ENCODE assay signal across 18 mouse cellular contexts in the genomic region with DNA sequence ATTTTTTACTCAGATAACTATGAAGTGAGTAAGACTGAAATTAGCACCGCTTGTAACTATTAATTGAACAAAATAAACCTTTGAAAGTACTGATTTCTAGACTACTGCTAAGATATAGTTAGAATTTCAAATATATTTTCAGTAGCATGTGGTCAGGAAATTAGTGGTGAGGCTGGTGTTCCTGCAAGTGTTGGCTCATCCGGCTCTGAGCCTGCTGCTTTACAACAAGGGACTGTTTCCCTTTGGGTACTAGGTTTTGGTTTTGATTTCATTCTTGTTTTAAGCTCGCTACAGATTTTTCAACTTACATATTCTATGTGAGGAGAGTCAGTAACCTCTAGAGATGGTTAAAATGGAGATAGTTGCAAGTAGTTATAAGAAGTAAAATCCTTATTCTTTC.
DNase-seq lines count a peak whose midpoint lies in the region; ATAC-seq and TF ChIP-seq lines count a peak whose summit lies in the region.
"Had no signal": no experiment of that assay in that cellular context is flagged by ENCODE, and none has a peak within 500 bp of the region (broad histone marks: within the 10 kb centered on the region; RNA-seq: fewer than 3 reads in every experiment).

No protein-coding gene starts in this region.

- no peaks in the 10 kb centered on the region for H3K9me3 ChIP-seq in forebrain, embryonic 10.5 days
- no peaks in the 10 kb centered on the region for H3K9me3 ChIP-seq in forebrain, embryonic 15.5 days
- no peaks in the 10 kb centered on the region for H3K9me3 ChIP-seq in megakaryocyte, embryonic 14.5 days
- H3K9me3 ChIP-seq in kidney, embryonic 15.5 days (replicated peaks) = no peaks in the 10 kb centered on the region
- H3K9me3 ChIP-seq: G1E; limb, embryonic 10.5 days; neural tube, embryonic 15.5 days had no signal

- H3K27ac ChIP-seq in forebrain, embryonic 10.5 days = peak overlapping the region; percentile 67
- H3K27ac ChIP-seq in forebrain, embryonic 15.5 days (replicated peaks) = no peak overlapping the region
- H3K27ac ChIP-seq in kidney, embryonic 15.5 days = no peak overlapping the region
- H3K27ac ChIP-seq: limb, embryonic 10.5 days; neural tube, embryonic 15.5 days had no signal

- H3K4me3 ChIP-seq in forebrain, embryonic 10.5 days = no peak overlapping the region
- no peak overlapping the region for H3K4me3 ChIP-seq in forebrain, embryonic 15.5 days
- peak overlapping the region; percentile 16 for H3K4me3 ChIP-seq in megakaryocyte, embryonic 14.5 days (replicated peaks)
- no peak overlapping the region for H3K4me3 ChIP-seq in kidney, embryonic 15.5 days (replicated peaks)
- H3K4me3 ChIP-seq: limb, embryonic 10.5 days; neural tube, embryonic 15.5 days had no signal

- WGBS in forebrain, embryonic 10.5 days = 65% methylated on average over 3 of the region's 3 CpGs
- WGBS in forebrain, embryonic 15.5 days = 48% methylated on average over 3 of the region's 3 CpGs
- WGBS in kidney, embryonic 15.5 days = 87% methylated on average over 3 of the region's 3 CpGs

- H3K4me1 ChIP-seq in forebrain, embryonic 10.5 days = peaks cover 73% of the 10 kb centered on the region
- peaks cover 6% of the 10 kb centered on the region for H3K4me1 ChIP-seq in forebrain, embryonic 15.5 days
- peaks cover 7% of the 10 kb centered on the region; the same call in 1 of the 2 replicates for H3K4me1 ChIP-seq in megakaryocyte, embryonic 14.5 days
- H3K4me1 ChIP-seq in kidney, embryonic 15.5 days = no peaks in the 10 kb centered on the region
- H3K4me1 ChIP-seq: neural tube, embryonic 15.5 days had no signal

- no peak for TF ChIP-seq CTCF in brain, embryonic 14.5 days (IDR thresholded peaks at IDR 0.05; ENCODE audit: borderline replicate concordance, extremely low read depth, insufficient read depth, insufficient read length)

- no peak for ATAC-seq in forebrain, embryonic 15.5 days (replicated peaks)
- no peak for ATAC-seq in kidney, embryonic 15.5 days (replicated peaks; ENCODE audit: low FRiP score)

- no peak overlapping the region for H3K9ac ChIP-seq in forebrain, embryonic 15.5 days (replicated peaks)
- no peak overlapping the region for H3K9ac ChIP-seq in kidney, embryonic 15.5 days
- H3K9ac ChIP-seq: neural tube, embryonic 15.5 days had no signal

- DNase-seq in forebrain, embryonic 10.5 days (ENCODE audit: extremely low spot score, low spot score) = no peak
- peak; percentile 78 for DNase-seq in A20 (ENCODE audit: low read depth, low spot score)
- peak; percentile 65 for DNase-seq in brain, embryonic 14.5 days (ENCODE audit: low read depth)
- DNase-seq in gastrocnemius, postnatal 25 days = no peak
- no peak for DNase-seq in gastrocnemius, postnatal 36 days
- DNase-seq: adrenal gland, adult 2 months; cerebellum, postnatal 36 days; heart, adult 11 months; heart, postnatal 4 days; lung, adult 2 months; right cerebral cortex, postnatal 4 days had no signal

- intact Hi-C loops in gastrocnemius, postnatal 36 days (cut with DNase I) = no loop called here

- no peaks in the 10 kb centered on the region for H3K36me3 ChIP-seq in forebrain, embryonic 10.5 days (replicated peaks)
- no peaks in the 10 kb centered on the region for H3K36me3 ChIP-seq in forebrain, embryonic 15.5 days
- H3K36me3 ChIP-seq in megakaryocyte, embryonic 14.5 days (replicated peaks; ENCODE audit: low read length) = peaks cover 7% of the 10 kb centered on the region
- no peaks in the 10 kb centered on the region for H3K36me3 ChIP-seq in kidney, embryonic 15.5 days
- H3K36me3 ChIP-seq: limb, embryonic 10.5 days; neural tube, embryonic 15.5 days had no signal

- H3K4me2 ChIP-seq in forebrain, embryonic 15.5 days (replicated peaks) = no peak overlapping the region
- no peak overlapping the region for H3K4me2 ChIP-seq in kidney, embryonic 15.5 days
- H3K4me2 ChIP-seq: liver, embryonic 11.5 days; neural tube, embryonic 15.5 days had no signal

- peaks cover 35% of the 10 kb centered on the region for H3K27me3 ChIP-seq in forebrain, embryonic 10.5 days (ENCODE audit: poor library complexity, severe bottlenecking)
- H3K27me3 ChIP-seq in forebrain, embryonic 15.5 days = no peaks in the 10 kb centered on the region
- H3K27me3 ChIP-seq in megakaryocyte, embryonic 14.5 days (replicated peaks) = no peaks in the 10 kb centered on the region
- H3K27me3 ChIP-seq in kidney, embryonic 15.5 days = no peaks in the 10 kb centered on the region
- H3K27me3 ChIP-seq: neural tube, embryonic 15.5 days had no signal

- TF ChIP-seq POLR2A in brain, embryonic 14.5 days (IDR thresholded peaks at IDR 0.05; ENCODE audit: borderline replicate concordance, extremely low read depth, insufficient read depth, insufficient read length, poor library complexity, severe bottlenecking) = no peak

Comparison
In these comparisons a context has a peak if more than half of its experiments do, and no peak if none do; other contexts are left out.
1. DNase-seq: peak in A20 (single experiment) and brain, embryonic 14.5 days (single experiment); none in forebrain, embryonic 10.5 days (single experiment), gastrocnemius, postnatal 25 days (single experiment) and gastrocnemius, postnatal 36 days (0 of 2).